ENCODE assay signal across 10 mouse cellular contexts in genomic region chr11:72983283-72983682, GRCm38 (mm10). TPM values are rescaled to one million over a fixed set of nuclear protein-coding genes. Genes with fewer than 3 reads are reported as not detected.
DNase-seq lines count a peak whose midpoint lies in the region; ATAC-seq and TF ChIP-seq lines count a peak whose summit lies in the region.
"Had no signal": no experiment of that assay in that cellular context is flagged by ENCODE, and none has a peak within 500 bp of the region (broad histone marks: within the 10 kb centered on the region; RNA-seq: fewer than 3 reads in every experiment).

No protein-coding gene starts in this region.

- H3K4me2 ChIP-seq in kidney, embryonic 15.5 days = no peak overlapping the region
- H3K4me2 ChIP-seq: embryonic facial prominence, embryonic 15.5 days had no signal

- ATAC-seq in kidney, embryonic 15.5 days (replicated peaks; ENCODE audit: low FRiP score) = peak; percentile 40; the same call in 1 of the 2 replicates

- no peak overlapping the region for H3K4me3 ChIP-seq in kidney, adult 2 months (ENCODE audit: insufficient read depth, low read depth, low read length)
- H3K4me3 ChIP-seq in thymus, adult 2 months (ENCODE audit: control insufficient read depth, insufficient read depth, low read length) = no peak overlapping the region
- no peak overlapping the region for H3K4me3 ChIP-seq in kidney, embryonic 15.5 days (replicated peaks)
- H3K4me3 ChIP-seq: embryonic facial prominence, embryonic 15.5 days; hindbrain, embryonic 10.5 days had no signal

- WGBS in kidney, adult 2 months = 51% methylated on average over 5 of the region's 5 CpGs
- WGBS in thymus, adult 2 months = 87% methylated on average over 5 of the region's 5 CpGs
- 47% methylated on average over 5 of the region's 5 CpGs for WGBS in kidney, embryonic 15.5 days

- peak; percentile 60; the same call in 1 of the 2 replicates for TF ChIP-seq CTCF in kidney, adult 2 months (conservative IDR thresholded peaks at IDR 0.05; ENCODE audit: insufficient read depth, insufficient read length, low read depth, low read length)
- TF ChIP-seq CTCF in thymus, adult 2 months (IDR thresholded peaks at IDR 0.05; ENCODE audit: borderline replicate concordance, control insufficient read depth, extremely low read depth, insufficient read depth, low read length, poor library complexity) = 0 out of 2 replicates have a peak, but pooled peaks have one; percentile 37

- H3K36me3 ChIP-seq in kidney, adult 2 months (ENCODE audit: control insufficient read depth, insufficient read depth, low read length) = no peaks in the 10 kb centered on the region
- H3K36me3 ChIP-seq in thymus, adult 2 months (ENCODE audit: control insufficient read depth, insufficient read depth, low read length) = peaks cover 77% of the 10 kb centered on the region
- H3K36me3 ChIP-seq in kidney, embryonic 15.5 days = no peaks in the 10 kb centered on the region
- H3K36me3 ChIP-seq: embryonic facial prominence, embryonic 15.5 days; hindbrain, embryonic 10.5 days had no signal

- TF ChIP-seq POLR2A in kidney, adult 2 months (IDR thresholded peaks at IDR 0.05; ENCODE audit: low read depth, low read length) = no peak
- TF ChIP-seq POLR2A in thymus, adult 2 months (IDR thresholded peaks at IDR 0.05; ENCODE audit: control insufficient read depth, extremely low read depth, insufficient read depth, low read length, poor library complexity) = no peak

- no peak for DNase-seq in kidney, adult 2 months
- no peak for DNase-seq in kidney, adult 11 months
- peak; percentile 43 for DNase-seq in thymus, adult 2 months
- no peak for DNase-seq in thymus, adult 18-20 months
- no peak for DNase-seq in urinary bladder, adult 2 months (ENCODE audit: low spot score)
- DNase-seq in frontal cortex, postnatal 10 days (ENCODE audit: low spot score in 2 of 2) = no peak

- 0 out of 2 replicates have a peak, but pooled peaks cover 3% of the 10 kb centered on the region for H3K4me1 ChIP-seq in kidney, adult 2 months (ENCODE audit: control insufficient read depth, insufficient read depth, low read length)
- H3K4me1 ChIP-seq in thymus, adult 2 months (replicated peaks; ENCODE audit: control insufficient read depth, insufficient read depth, low read length) = no peaks in the 10 kb centered on the region
- H3K4me1 ChIP-seq in kidney, embryonic 15.5 days = peaks cover 11% of the 10 kb centered on the region; the same call in 1 of the 2 replicates
- H3K4me1 ChIP-seq: embryonic facial prominence, embryonic 15.5 days; hindbrain, embryonic 10.5 days had no signal

- H3K27ac ChIP-seq in kidney, adult 2 months (ENCODE audit: insufficient read depth, low read depth, low read length) = no peak overlapping the region
- no peak overlapping the region for H3K27ac ChIP-seq in thymus, adult 2 months (ENCODE audit: control insufficient read depth, insufficient read depth, low read length)
- no peak overlapping the region for H3K27ac ChIP-seq in kidney, embryonic 15.5 days
- H3K27ac ChIP-seq: embryonic facial prominence, embryonic 15.5 days; hindbrain, embryonic 10.5 days; macrophage had no signal

- no peaks in the 10 kb centered on the region for H3K9me3 ChIP-seq in kidney, embryonic 15.5 days (replicated peaks)
- H3K9me3 ChIP-seq: embryonic facial prominence, embryonic 15.5 days; hindbrain, embryonic 10.5 days had no signal

- H3K9ac ChIP-seq in kidney, embryonic 15.5 days = no peak overlapping the region
- H3K9ac ChIP-seq: embryonic facial prominence, embryonic 15.5 days had no signal

- no peaks in the 10 kb centered on the region for H3K27me3 ChIP-seq in kidney, adult 2 months (replicated peaks; ENCODE audit: control insufficient read depth, insufficient read depth, low read length)
- H3K27me3 ChIP-seq in thymus, adult 2 months (ENCODE audit: control insufficient read depth, insufficient read depth, low read length) = no peaks in the 10 kb centered on the region
- no peaks in the 10 kb centered on the region for H3K27me3 ChIP-seq in kidney, embryonic 15.5 days
- H3K27me3 ChIP-seq: embryonic facial prominence, embryonic 15.5 days had no signal

RNA-seq across cellular contexts. Expression of gene P2rx1, which starts 15.6 kb away (rescaled TPM):
- polyA plus RNA-seq in kidney, adult 2 months (2012; rRNA removed) = 4.8 and 6.3 TPM in 2 replicates
- polyA plus RNA-seq in thymus, adult 2 months (2012; rRNA removed) = 82.6 and 103 TPM in 2 replicates
- polyA plus RNA-seq in kidney, embryonic 15.5 days (2015; fragmentation: Nextera tagmentation; extraction: Ambion mirVana) = 1.6 and 1.7 TPM in 2 replicates
- 542 and 648 TPM in 2 replicates for polyA plus RNA-seq in urinary bladder, adult 2 months (2012; rRNA removed)

RNA-seq across cellular contexts. Expression of gene Atp2a3, which starts 22.3 kb away (rescaled TPM):
- 24.3 and 28.7 TPM in 2 replicates for polyA plus RNA-seq in kidney, adult 2 months (2012; rRNA removed)
- 478 and 539 TPM in 2 replicates for polyA plus RNA-seq in thymus, adult 2 months (2012; rRNA removed)
- polyA plus RNA-seq in kidney, embryonic 15.5 days (2015; fragmentation: Nextera tagmentation; extraction: Ambion mirVana) = 4.2 and 5.7 TPM in 2 replicates
- polyA plus RNA-seq in urinary bladder, adult 2 months (2012; rRNA removed) = 24.7 and 35.1 TPM in 2 replicates

RNA-seq across cellular contexts. Expression of gene Camkk1, which starts 35.5 kb away (rescaled TPM):
- 1.0 and 1.1 TPM in 2 replicates for polyA plus RNA-seq in kidney, adult 2 months (2012; rRNA removed)
- polyA plus RNA-seq in thymus, adult 2 months (2012; rRNA removed) = 35.4 and 40.0 TPM in 2 replicates
- 6.7 and 9.2 TPM in 2 replicates for polyA plus RNA-seq in kidney, embryonic 15.5 days (2015; fragmentation: Nextera tagmentation; extraction: Ambion mirVana)
- polyA plus RNA-seq in urinary bladder, adult 2 months (2012; rRNA removed) = 69.6 and 83.9 TPM in 2 replicates
- polyA plus RNA-seq: macrophage had no signal

Comparison
In these comparisons a context has a peak if more than half of its experiments do, and no peak if none do; other contexts are left out.
1. RNA of gene P2rx1, which starts 15.6 kb away (polyA plus RNA-seq): 542 to 648 TPM in urinary bladder, adult 2 months and 82.6 to 103 TPM in thymus, adult 2 months; 4.8 to 6.3 TPM in kidney, adult 2 months and 1.6 to 1.7 TPM in kidney, embryonic 15.5 days; every median in the first group is over 10 times any median in the second.
2. RNA of gene Atp2a3, which starts 22.3 kb away (polyA plus RNA-seq): 478 to 539 TPM in thymus, adult 2 months; 24.3 to 28.7 TPM in kidney, adult 2 months, 24.7 to 35.1 TPM in urinary bladder, adult 2 months and 4.2 to 5.7 TPM in kidney, embryonic 15.5 days; every median in the first group is over 10 times any median in the second.